24 mouse cellular contexts compared by ENCODE assay signal in genomic region chr19:42785562-42786220, GRCm38 (mm10). TPM values are rescaled to one million over a fixed set of nuclear protein-coding genes. Genes with fewer than 3 reads are reported as not detected.
A peak's percentile ranks its signal among the peaks of the same experiment; 100 is the strongest.
DNase-seq lines count a peak whose midpoint lies in the region; ATAC-seq and TF ChIP-seq lines count a peak whose summit lies in the region.
"Had no signal": no experiment of that assay in that cellular context is flagged by ENCODE, and none has a peak within 500 bp of the region (broad histone marks: within the 10 kb centered on the region; RNA-seq: fewer than 3 reads in every experiment).

No protein-coding gene starts in this region.

- no peak for TF ChIP-seq CTCF in stomach, postnatal 0 days (IDR thresholded peaks at IDR 0.05; ENCODE audit: low read depth)

- no peak for TF ChIP-seq EP300 in stomach, postnatal 0 days (optimal IDR thresholded peaks at IDR 0.05)

- no peaks in the 10 kb centered on the region for H3K36me3 ChIP-seq in forebrain, embryonic 11.5 days (ENCODE audit: control insufficient read depth, insufficient read depth, low read length)
- no peaks in the 10 kb centered on the region for H3K36me3 ChIP-seq in forebrain, embryonic 15.5 days
- H3K36me3 ChIP-seq in stomach, embryonic 16.5 days (ENCODE audit: control insufficient read depth, insufficient read depth, low read length), result no peaks in the 10 kb centered on the region
- H3K36me3 ChIP-seq in stomach, postnatal 0 days (ENCODE audit: control insufficient read depth, insufficient read depth, low read length), result no peaks in the 10 kb centered on the region
- no peaks in the 10 kb centered on the region for H3K36me3 ChIP-seq in midbrain, embryonic 11.5 days (ENCODE audit: control insufficient read depth, insufficient read depth, low read length)
- H3K36me3 ChIP-seq: G1E; limb, embryonic 12.5 days; neural tube, embryonic 15.5 days had no signal

- no peak overlapping the region for H3K4me3 ChIP-seq in forebrain, embryonic 11.5 days (ENCODE audit: low read depth, low read length)
- no peak overlapping the region for H3K4me3 ChIP-seq in forebrain, embryonic 15.5 days
- H3K4me3 ChIP-seq in stomach, embryonic 16.5 days (replicated peaks; ENCODE audit: low read length), result no peak overlapping the region
- H3K4me3 ChIP-seq in stomach, postnatal 0 days (ENCODE audit: low read depth, low read length), result no peak overlapping the region
- no peak overlapping the region for H3K4me3 ChIP-seq in midbrain, embryonic 11.5 days (ENCODE audit: low read depth, low read length)
- H3K4me3 ChIP-seq: heart, adult 2 months; limb, embryonic 12.5 days; neural tube, embryonic 15.5 days had no signal

- WGBS in forebrain, embryonic 11.5 days, result 23% methylated on average over 8 of the region's 8 CpGs
- WGBS in forebrain, embryonic 15.5 days, result 12% methylated on average over 8 of the region's 8 CpGs
- WGBS in stomach, embryonic 16.5 days, result 56% methylated on average over 8 of the region's 8 CpGs
- WGBS in stomach, postnatal 0 days, result 48% methylated on average over 8 of the region's 8 CpGs
- WGBS in midbrain, embryonic 11.5 days, result 24% methylated on average over 8 of the region's 8 CpGs

- no peak overlapping the region for H3K27ac ChIP-seq in forebrain, embryonic 11.5 days (ENCODE audit: low read depth, low read length)
- no peak overlapping the region for H3K27ac ChIP-seq in forebrain, embryonic 15.5 days (replicated peaks)
- H3K27ac ChIP-seq in stomach, embryonic 16.5 days (ENCODE audit: low read length), result no peak overlapping the region
- H3K27ac ChIP-seq in stomach, postnatal 0 days (replicated peaks), result no peak overlapping the region
- H3K27ac ChIP-seq in midbrain, embryonic 11.5 days (ENCODE audit: low read depth, low read length), result no peak overlapping the region; the same call in 1 of the 2 replicates
- H3K27ac ChIP-seq: heart, adult 2 months; limb, embryonic 12.5 days; liver, embryonic 14.5 days; neural tube, embryonic 15.5 days had no signal

- no peak for DNase-seq in forebrain, embryonic 11.5 days (ENCODE audit: low spot score)
- DNase-seq in stomach, postnatal 0 days (ENCODE audit: low spot score), result no peak
- DNase-seq in midbrain, embryonic 11.5 days (ENCODE audit: low spot score, missing footprints), result no peak
- no peak for DNase-seq in gastrocnemius, adult 18-20 months (ENCODE audit: low spot score)
- DNase-seq in thymus, postnatal 4 days, result no peak
- DNase-seq in urinary bladder, postnatal 10 days (ENCODE audit: low spot score), result no peak
- DNase-seq: adrenal gland, postnatal 14 days; cerebellum, adult 11-12 months; cerebellum, postnatal 25 days; embryo, embryonic 11 days; gastrocnemius, postnatal 10 days; heart, adult 2 months; heart, postnatal 4 days; right cerebral cortex, postnatal 14 days; spleen, adult 18-20 months; thymus, adult 18-20 months had no signal

- peaks cover 11% of the 10 kb centered on the region; the same call in 1 of the 2 replicates for H3K4me1 ChIP-seq in forebrain, embryonic 11.5 days (replicated peaks; ENCODE audit: control insufficient read depth, insufficient read depth, low read length)
- H3K4me1 ChIP-seq in forebrain, embryonic 15.5 days, result peaks cover 13% of the 10 kb centered on the region
- 0 out of 2 replicates have a peak, but pooled peaks cover 9% of the 10 kb centered on the region for H3K4me1 ChIP-seq in stomach, embryonic 16.5 days (ENCODE audit: control insufficient read depth, insufficient read depth, low read length)
- no peaks in the 10 kb centered on the region for H3K4me1 ChIP-seq in stomach, postnatal 0 days (replicated peaks; ENCODE audit: control insufficient read depth, insufficient read depth)
- H3K4me1 ChIP-seq in midbrain, embryonic 11.5 days (ENCODE audit: control insufficient read depth, insufficient read depth, low read length), result peaks cover 8% of the 10 kb centered on the region; the same call in 1 of the 2 replicates

- H3K9me3 ChIP-seq in forebrain, embryonic 11.5 days (ENCODE audit: control insufficient read depth, low read length), result no peaks in the 10 kb centered on the region
- H3K9me3 ChIP-seq in forebrain, embryonic 15.5 days, result no peaks in the 10 kb centered on the region
- H3K9me3 ChIP-seq in stomach, embryonic 16.5 days (replicated peaks; ENCODE audit: control insufficient read depth, low read length), result no peaks in the 10 kb centered on the region
- H3K9me3 ChIP-seq in stomach, postnatal 0 days (ENCODE audit: control insufficient read depth, low read length), result no peaks in the 10 kb centered on the region
- no peaks in the 10 kb centered on the region for H3K9me3 ChIP-seq in midbrain, embryonic 11.5 days (ENCODE audit: control insufficient read depth, low read length)
- H3K9me3 ChIP-seq: G1E; limb, embryonic 12.5 days; neural tube, embryonic 15.5 days had no signal

- H3K9ac ChIP-seq in forebrain, embryonic 11.5 days (ENCODE audit: low read length), result 0 out of 2 replicates have a peak overlapping the region, but pooled peaks have one; percentile 20
- H3K9ac ChIP-seq in forebrain, embryonic 15.5 days (replicated peaks), result no peak overlapping the region
- H3K9ac ChIP-seq in stomach, embryonic 16.5 days (ENCODE audit: low read length), result 0 out of 2 replicates have a peak overlapping the region, but pooled peaks have one; percentile 13
- no peak overlapping the region for H3K9ac ChIP-seq in stomach, postnatal 0 days (ENCODE audit: low read length)
- peak overlapping the region; percentile 9; the same call in 1 of the 2 replicates for H3K9ac ChIP-seq in midbrain, embryonic 11.5 days (ENCODE audit: low read length)
- H3K9ac ChIP-seq: limb, embryonic 12.5 days; liver, embryonic 14.5 days; neural tube, embryonic 15.5 days had no signal

- H3K4me2 ChIP-seq in forebrain, embryonic 11.5 days (ENCODE audit: low read depth, low read length, severe bottlenecking), result peak overlapping the region; percentile 9; the same call in 1 of the 2 replicates
- no peak overlapping the region for H3K4me2 ChIP-seq in forebrain, embryonic 15.5 days (replicated peaks)
- no peak overlapping the region for H3K4me2 ChIP-seq in stomach, embryonic 16.5 days (ENCODE audit: low read depth, low read length)
- H3K4me2 ChIP-seq in stomach, postnatal 0 days (replicated peaks; ENCODE audit: low read depth), result no peak overlapping the region
- H3K4me2 ChIP-seq in midbrain, embryonic 11.5 days, result peak overlapping the region; percentile 9; the same call in 1 of the 2 replicates
- H3K4me2 ChIP-seq: limb, embryonic 12.5 days; neural tube, embryonic 15.5 days had no signal

- ATAC-seq in forebrain, embryonic 11.5 days (replicated peaks; ENCODE audit: low FRiP score), result no peak
- ATAC-seq in forebrain, embryonic 15.5 days (replicated peaks), result no peak
- ATAC-seq in stomach, embryonic 16.5 days (ENCODE audit: insufficient read depth, low FRiP score), result no peak
- ATAC-seq in stomach, postnatal 0 days (ENCODE audit: low FRiP score, low TSS enrichment), result no peak
- ATAC-seq in midbrain, embryonic 11.5 days (ENCODE audit: low FRiP score), result no peak
- ATAC-seq: activated CD4-positive, CD25-positive, alpha-beta regulatory T cell, adult 4 months; intestine, embryonic 16.5 days had no signal

- no peaks in the 10 kb centered on the region for H3K27me3 ChIP-seq in forebrain, embryonic 11.5 days (ENCODE audit: control insufficient read depth, insufficient read depth, low read length)
- H3K27me3 ChIP-seq in forebrain, embryonic 15.5 days, result no peaks in the 10 kb centered on the region
- H3K27me3 ChIP-seq in stomach, embryonic 16.5 days (ENCODE audit: control insufficient read depth, insufficient read depth, low read length), result no peaks in the 10 kb centered on the region
- no peaks in the 10 kb centered on the region for H3K27me3 ChIP-seq in stomach, postnatal 0 days (ENCODE audit: control insufficient read depth, insufficient read depth, low read length)
- H3K27me3 ChIP-seq in midbrain, embryonic 11.5 days (ENCODE audit: control insufficient read depth, insufficient read depth, low read length), result no peaks in the 10 kb centered on the region
- H3K27me3 ChIP-seq: neural tube, embryonic 15.5 days had no signal

RNA-seq across cellular contexts. Expression of gene Hps1, which starts 5.9 kb away (rescaled TPM):
- 17.2 TPM in 2 replicates for polyA plus RNA-seq in forebrain, embryonic 11.5 days (2014; fragmentation: Nextera tagmentation; extraction: Ambion mirVana)
- 13.8 and 14.0 TPM in 2 replicates for polyA plus RNA-seq in forebrain, embryonic 15.5 days (2015; fragmentation: Nextera tagmentation; extraction: Ambion mirVana)
- 14.4 and 15.6 TPM in 2 replicates for polyA plus RNA-seq in stomach, embryonic 16.5 days (2015; fragmentation: Nextera tagmentation; extraction: Ambion mirVana)
- polyA plus RNA-seq in stomach, postnatal 0 days (2015; fragmentation: Nextera tagmentation; extraction: Ambion mirVana), result 11.0 and 11.8 TPM in 2 replicates
- polyA plus RNA-seq in midbrain, embryonic 11.5 days (2014; fragmentation: Nextera tagmentation; extraction: Ambion mirVana), result 10.1 and 10.3 TPM in 2 replicates
- under 1 TPM; 0.73 to 0.97 TPM for total RNA-seq in gastrocnemius, adult 18-20 months (2021)

RNA-seq across cellular contexts. Expression of gene Pyroxd2, which starts 33.1 kb away (rescaled TPM):
- 0.52 and 0.53 TPM in 2 replicates for polyA plus RNA-seq in forebrain, embryonic 11.5 days (2014; fragmentation: Nextera tagmentation; extraction: Ambion mirVana)
- 1.9 and 2.0 TPM in 2 replicates for polyA plus RNA-seq in forebrain, embryonic 15.5 days (2015; fragmentation: Nextera tagmentation; extraction: Ambion mirVana)
- polyA plus RNA-seq in stomach, embryonic 16.5 days (2015; fragmentation: Nextera tagmentation; extraction: Ambion mirVana), result 5.1 and 5.4 TPM in 2 replicates
- 1.8 and 1.9 TPM in 2 replicates for polyA plus RNA-seq in stomach, postnatal 0 days (2015; fragmentation: Nextera tagmentation; extraction: Ambion mirVana)
- polyA plus RNA-seq in midbrain, embryonic 11.5 days (2014; fragmentation: Nextera tagmentation; extraction: Ambion mirVana), result 0.71 and 0.73 TPM in 2 replicates
- total RNA-seq in gastrocnemius, adult 18-20 months (2021), result under 1 TPM; 0.53 to 0.97 TPM

Comparison
In these comparisons a context has a peak if more than half of its experiments do, and no peak if none do; other contexts are left out.
1. H3K4me2 ChIP-seq: peak in forebrain, embryonic 11.5 days (single experiment) and midbrain, embryonic 11.5 days (single experiment); none in forebrain, embryonic 15.5 days (single experiment), stomach, embryonic 16.5 days (single experiment) and stomach, postnatal 0 days (single experiment).
2. H3K9ac ChIP-seq: peak in forebrain, embryonic 11.5 days (single experiment), stomach, embryonic 16.5 days (single experiment) and midbrain, embryonic 11.5 days (single experiment); none in forebrain, embryonic 15.5 days (single experiment) and stomach, postnatal 0 days (single experiment).